Mouse (Mus musculus): Measurements from ENCODE around the gene Hoxd12. TPM values are rescaled to one million over a fixed set of nuclear protein-coding genes. Genes with fewer than 3 reads are reported as not detected.
A peak's percentile ranks its signal among the peaks of the same experiment; 100 is the strongest.

Gene Hoxd12
- total RNA-seq, 2 experiments from 2014 or later = not detected

GRCm38 (mm10) chr2:74692808-74693431 lies 18.1 kb downstream of the Hoxd12 start:
- Histone ChIP-seq H3K27ac (no peak overlapping the region), H3K4me3 (no peak overlapping the region)
- no peak for TF ChIP-seq CTCF (IDR thresholded peaks at IDR 0.05)
- intact Hi-C loops (cut with DNase I) = loop anchor here (10.0 kb wide), 1 partner anchor 1418 kb away; the partner anchor contains the start of gene Sp9
- no peak for DNase-seq (ENCODE audit: extremely low spot score in 1 of 2, low spot score in 2 of 2)

- H3K27ac ChIP-seq = no peak overlapping the region
- no peak overlapping the region for H3K4me3 ChIP-seq
- intact Hi-C loops (cut with DNase I) = loop anchor here (10.0 kb wide), 1 partner anchor 1419 kb away; the partner anchor contains the start of gene Sp9
- no peak for TF ChIP-seq CTCF (IDR thresholded peaks at IDR 0.05)
- no peak for DNase-seq (ENCODE audit: extremely low spot score in 1 of 2, low spot score in 2 of 2)
Measured at GRCm38 (mm10) chr2:74693432-74693827, 18.6 kb downstream of the Hoxd12 start.

- TF ChIP-seq CTCF (IDR thresholded peaks at IDR 0.05) = peak; percentile 8; the same call in 1 of the 2 replicates
- H3K4me3 ChIP-seq = no peak overlapping the region
- intact Hi-C loops (cut with DNase I) = loop anchor here (10.0 kb wide), 1 partner anchor 1419 kb away; the partner anchor contains the start of gene Sp9
- DNase-seq (ENCODE audit: extremely low spot score in 1 of 2, low spot score in 2 of 2) = no peak
- no peak overlapping the region for H3K27ac ChIP-seq
Measured at GRCm38 (mm10) chr2:74694066-74694465, 19.3 kb downstream of the Hoxd12 start.

- DNase-seq (ENCODE audit: extremely low spot score in 1 of 2, low spot score in 2 of 2) = no peak
- no peak for TF ChIP-seq CTCF (IDR thresholded peaks at IDR 0.05)
- intact Hi-C loops (cut with DNase I) = loop anchor here (10.0 kb wide), 1 partner anchor 1421 kb away; the partner anchor contains the start of gene Sp9
- Histone ChIP-seq H3K4me3 (no peak overlapping the region), H3K27ac (no peak overlapping the region)
Measured at GRCm38 (mm10) chr2:74695383-74695782, 20.6 kb downstream of the Hoxd12 start.

GRCm38 (mm10) chr2:74695813-74696430 lies 21.1 kb downstream of the Hoxd12 start:
- TF ChIP-seq CTCF (IDR thresholded peaks at IDR 0.05) = no peak
- intact Hi-C loops (cut with DNase I) = loop anchor here (10.0 kb wide), 1 partner anchor 1421 kb away; the partner anchor contains the start of gene Sp9
- no peak for DNase-seq (ENCODE audit: extremely low spot score in 1 of 2, low spot score in 2 of 2)
- Histone ChIP-seq H3K27ac (no peak overlapping the region), H3K4me3 (no peak overlapping the region)

GRCm38 (mm10) chr2:74696442-74697335 lies 21.9 kb downstream of the Hoxd12 start:
- no peak for DNase-seq (ENCODE audit: extremely low spot score in 1 of 2, low spot score in 2 of 2)
- Histone ChIP-seq H3K27ac (no peak overlapping the region), H3K4me3 (no peak overlapping the region)
- no peak for TF ChIP-seq CTCF (IDR thresholded peaks at IDR 0.05)
- intact Hi-C loops (cut with DNase I) = loop anchor here (10.0 kb wide), 1 partner anchor 1422 kb away; the partner anchor contains the start of gene Sp9

GRCm38 (mm10) chr2:74697567-74698121 lies 22.8 kb downstream of the Hoxd12 start, which contains the start of gene Hoxd9:
Gene Hoxd9, plus strand, starts transcription at chr2:74697727.
- Histone ChIP-seq H3K4me3 (0 out of 2 replicates have a peak within 1 kb of the TSS, but pooled peaks have one; percentile 1), H3K27ac (no peak within 1 kb of the TSS)
- intact Hi-C loops (cut with DNase I) = loop anchor here (10.0 kb wide), 1 partner anchor 1423 kb away; the partner anchor contains the start of gene Sp9
- no peak; the same call in 1 of the 2 replicates for TF ChIP-seq CTCF (IDR thresholded peaks at IDR 0.05)
- DNase-seq (ENCODE audit: extremely low spot score in 1 of 2, low spot score in 2 of 2) = no peak

- Histone ChIP-seq H3K27ac (no peak overlapping the region), H3K4me3 (no peak overlapping the region)
- DNase-seq (ENCODE audit: extremely low spot score in 1 of 2, low spot score in 2 of 2) = no peak
- TF ChIP-seq CTCF (IDR thresholded peaks at IDR 0.05) = no peak
- intact Hi-C loops (cut with DNase I) = loop anchor here (10.0 kb wide), 1 partner anchor 1424 kb away; the partner anchor contains the start of gene Sp9
Measured at GRCm38 (mm10) chr2:74698201-74699052, 23.6 kb downstream of the Hoxd12 start.

GRCm38 (mm10) chr2:74699053-74699430 lies 24.2 kb downstream of the Hoxd12 start:
- Histone ChIP-seq H3K4me3 (no peak overlapping the region), H3K27ac (no peak overlapping the region)
- no peak for DNase-seq (ENCODE audit: extremely low spot score in 1 of 2, low spot score in 2 of 2)
- no peak for TF ChIP-seq CTCF (IDR thresholded peaks at IDR 0.05)
- intact Hi-C loops (cut with DNase I) = loop anchor here (10.0 kb wide), 1 partner anchor 1424 kb away; the partner anchor contains the start of gene Sp9

Data from left cerebral cortex, adult 2 months (tissue).